Mouse (Mus musculus) heart, embryonic 14.5 days (tissue): ENCODE data around the gene Cd96. TPM values are rescaled to one million over a fixed set of nuclear protein-coding genes. Genes with fewer than 3 reads are reported as not detected.

Experiments used
- ATAC-seq: fragments of 200-750 bp; cut with Nextera tagmentation; 2 replicates; pipeline ENCODE4 v1.8.0; 2017; ENCODE audit warnings: low read depth, moderate TSS enrichment; ENCODE audit not compliant: insufficient number of reproducible peaks, insufficient read depth, low FRiP score
- H3K27ac ChIP-seq, 2 experiments: fragments of 200-500 bp in 1 of 2; fragments of 300-500 bp in 1 of 2; sonication (generic) in 1 of 2; replicated peaks in 1 of 2; 2 replicates each; pipeline ENCODE4 v1.5.1; 2012 to 2014; ENCODE audit warnings: low read depth in 2 of 2, low read length in 2 of 2, control low read depth in 1 of 2, mild to moderate bottlenecking in 1 of 2, mixed read lengths in 1 of 2; ENCODE audit not compliant: control insufficient read depth in 1 of 2, insufficient read depth in 1 of 2
- H3K27me3 ChIP-seq: fragments of 300-500 bp; sonication (generic); 2 replicates; pipeline ENCODE4 v1.6.1; 2014; ENCODE audit warnings: mild to moderate bottlenecking, low read length, control low read depth; ENCODE audit not compliant: control insufficient read depth, insufficient read depth
- H3K36me3 ChIP-seq: fragments of 300-500 bp; sonication (generic); 2 replicates; pipeline ENCODE4 v1.6.1; 2014; ENCODE audit warnings: mild to moderate bottlenecking, control low read depth, low read length, mixed read lengths; ENCODE audit not compliant: control insufficient read depth, insufficient read depth
- H3K4me1 ChIP-seq, 2 experiments: fragments of 200-500 bp in 1 of 2; fragments of 300-500 bp in 1 of 2; sonication (generic) in 1 of 2; 2 replicates each; pipeline ENCODE4 v1.6.1; 2012 to 2014; ENCODE audit warnings: low read length in 2 of 2, control low read depth in 1 of 2, mixed read lengths in 1 of 2; ENCODE audit not compliant: control insufficient read depth in 2 of 2, insufficient read depth in 2 of 2
- H3K4me2 ChIP-seq: fragments of 300-500 bp; sonication (generic); 2 replicates; pipeline ENCODE4 v1.6.1; 2014; ENCODE audit warnings: mild to moderate bottlenecking, low read length
- H3K4me3 ChIP-seq, 2 experiments: fragments of 200-500 bp in 1 of 2; fragments of 300-500 bp in 1 of 2; sonication (generic) in 1 of 2; 2 replicates each; pipeline ENCODE4 v1.5.1; 2012 to 2014; ENCODE audit warnings: low read length in 2 of 2, mild to moderate bottlenecking in 2 of 2, control low read depth in 1 of 2, low read depth in 1 of 2, moderate library complexity in 1 of 2; ENCODE audit not compliant: control insufficient read depth in 1 of 2, insufficient read depth in 1 of 2
- H3K9ac ChIP-seq: fragments of 300-500 bp; sonication (generic); 2 replicates; pipeline ENCODE4 v1.6.1; 2014; ENCODE audit warnings: mild to moderate bottlenecking, low read length
- H3K9me3 ChIP-seq: fragments of 300-500 bp; sonication (generic); 2 replicates; pipeline ENCODE4 v1.6.1; 2016; ENCODE audit warnings: low read length, control low read depth; ENCODE audit not compliant: control insufficient read depth
- WGBS: fragments of 180-500 bp; shearing (Covaris S2); extraction: QIAGEN DNeasy Blood & Tissue Kit; methylation state at CpG from one replicate; pipeline ENCODE4 v1.1.7; 2014; 5-methylcytosine and 5-hydroxymethylcytosine counted together
- polyA plus RNA-seq: library from polyadenylated mRNA; unstranded; fragments of >200 nt; fragmentation: Nextera tagmentation; extraction: Ambion mirVana; gene quantifications from 2 replicates; pipeline ENCODE4 v1.2.1, GENCODE M21; 2014

The Cd96 gene
- polyA plus RNA-seq, 1 experiment from 2014 or later = not detected

GRCm38 (mm10) chr16:46011696-46012095, 108.4 kb downstream of the Cd96 start:
- WGBS = 91% methylated on average over 1 of the region's 1 CpGs
- Histone ChIP-seq H3K9me3 (no peaks in the 10 kb centered on the region), H3K27ac (no peak overlapping the region), H3K9ac (no peak overlapping the region), H3K36me3 (no peaks in the 10 kb centered on the region), H3K27me3 (no peaks in the 10 kb centered on the region), H3K4me2 (no peak overlapping the region), H3K4me1 (peaks cover 3 to 4% of the 10 kb centered on the region in 2 experiments; a peak in 2 of 4 replicates), H3K4me3 (no peak overlapping the region)
- ATAC-seq = no peak

DNA sequence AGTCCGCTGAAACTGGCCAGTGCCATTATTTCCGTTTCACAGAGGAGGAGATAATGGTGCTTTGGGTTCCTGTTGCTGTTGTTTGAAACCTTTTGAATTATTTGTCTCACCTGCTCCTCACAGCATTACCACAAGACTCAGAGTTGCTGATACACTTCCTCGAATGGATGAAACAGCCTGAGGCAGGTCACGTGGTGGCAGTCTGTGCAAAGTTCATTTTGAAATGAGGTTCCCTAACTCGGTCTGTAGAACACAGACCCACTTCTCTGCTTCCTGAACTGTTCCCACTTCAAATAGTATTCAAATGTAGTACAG, 109.2 kb downstream of the Cd96 start:
- peak overlapping the region; percentile 42 to 66; a peak in 3 of 4 replicates for H3K27ac ChIP-seq
- H3K4me2 ChIP-seq = peak overlapping the region; percentile 97
- WGBS = 17% methylated on average over 5 of the region's 5 CpGs
- H3K4me1 ChIP-seq = peaks cover 3 to 4% of the 10 kb centered on the region in 2 experiments; a peak in 2 of 4 replicates
- no peaks in the 10 kb centered on the region for H3K36me3 ChIP-seq
- ATAC-seq = no peak
- H3K9me3 ChIP-seq = no peaks in the 10 kb centered on the region
- H3K4me3 ChIP-seq = peak overlapping the region; percentile 66 to 80
- peak overlapping the region; percentile 77 for H3K9ac ChIP-seq
- no peaks in the 10 kb centered on the region for H3K27me3 ChIP-seq

GRCm38 (mm10) chr16:46010153-46010905, 109.7 kb downstream of the Cd96 start, which contains the start of gene Plcxd2:
TSS of gene Plcxd2 (minus strand) at chr16:46010218.
- peak; percentile 100 for ATAC-seq
- Histone ChIP-seq H3K4me3 (peak within 1 kb of the TSS; percentile 66 to 80), H3K27ac (peak within 1 kb of the TSS; percentile 42 to 66), H3K27me3 (no peaks in the 10 kb centered on the region), H3K9me3 (no peaks in the 10 kb centered on the region), H3K4me2 (peak within 1 kb of the TSS; percentile 97), H3K9ac (peak within 1 kb of the TSS; percentile 77), H3K36me3 (no peaks in the 10 kb centered on the region), H3K4me1 (peaks cover 3 to 4% of the 10 kb centered on the region in 2 experiments; a peak in 2 of 4 replicates)
- WGBS = 0% methylated on average over 39 of the region's 39 CpGs

GRCm38 (mm10) chr16:46009717-46010116, 110.3 kb downstream of the Cd96 start:
- H3K36me3 ChIP-seq = no peaks in the 10 kb centered on the region
- no peaks in the 10 kb centered on the region for H3K27me3 ChIP-seq
- peak overlapping the region; percentile 97 for H3K4me2 ChIP-seq
- ATAC-seq = no peak
- H3K9ac ChIP-seq = peak overlapping the region; percentile 77
- H3K9me3 ChIP-seq = no peaks in the 10 kb centered on the region
- WGBS = 2% methylated on average over 13 of the region's 13 CpGs
- peaks cover 3 to 4% of the 10 kb centered on the region in 2 experiments; a peak in 2 of 4 replicates for H3K4me1 ChIP-seq
- H3K27ac ChIP-seq = no peak overlapping the region; a peak in 1 of 4 replicates
- H3K4me3 ChIP-seq = peak overlapping the region; percentile 66 to 80

DNA sequence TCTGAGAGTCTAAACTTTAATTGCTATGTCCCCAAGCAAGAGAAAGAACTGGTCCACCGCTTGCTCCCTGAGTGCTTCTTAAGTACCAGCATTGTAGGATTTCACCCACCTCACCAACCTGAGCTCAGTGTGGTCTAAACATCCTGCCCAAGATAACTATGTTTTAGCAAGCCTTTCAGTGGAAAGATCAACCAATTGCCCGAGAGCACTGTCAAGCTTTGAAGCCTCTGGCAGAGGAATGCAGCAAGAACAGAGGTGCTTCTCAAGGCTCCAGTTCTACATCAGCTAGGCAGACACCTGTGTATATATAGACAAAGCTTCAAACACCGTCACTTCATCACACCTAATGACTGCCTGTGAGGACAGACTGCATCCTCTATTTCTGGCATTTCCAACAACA, 111.3 kb downstream of the Cd96 start:
- ATAC-seq = no peak
- Histone ChIP-seq H3K36me3 (no peaks in the 10 kb centered on the region), H3K4me2 (no peak overlapping the region), H3K9me3 (no peaks in the 10 kb centered on the region), H3K27me3 (no peaks in the 10 kb centered on the region), H3K4me1 (peaks cover 3 to 4% of the 10 kb centered on the region in 2 experiments; a peak in 2 of 4 replicates), H3K9ac (no peak overlapping the region), H3K4me3 (no peak overlapping the region), H3K27ac (no peak overlapping the region)
- WGBS = 63% methylated on average over 3 of the region's 3 CpGs

- no peak overlapping the region for H3K4me3 ChIP-seq
- H3K27me3 ChIP-seq = no peaks in the 10 kb centered on the region
- no peak overlapping the region for H3K9ac ChIP-seq
- H3K9me3 ChIP-seq = no peaks in the 10 kb centered on the region
- no peak overlapping the region for H3K27ac ChIP-seq
- peaks cover 3 to 4% of the 10 kb centered on the region in 2 experiments; a peak in 2 of 4 replicates for H3K4me1 ChIP-seq
- no peak overlapping the region for H3K4me2 ChIP-seq
- ATAC-seq = no peak
- H3K36me3 ChIP-seq = no peaks in the 10 kb centered on the region
- WGBS = 82% methylated on average over 5 of the region's 5 CpGs
Measured at GRCm38 (mm10) chr16:46008036-46008605, 111.9 kb downstream of the Cd96 start.

- Histone ChIP-seq H3K27ac (no peak overlapping the region), H3K9ac (no peak overlapping the region), H3K4me1 (peaks cover 3 to 10% of the 10 kb centered on the region in 2 experiments; a peak in 3 of 4 replicates), H3K36me3 (no peaks in the 10 kb centered on the region), H3K4me2 (no peak overlapping the region), H3K4me3 (no peak overlapping the region), H3K9me3 (no peaks in the 10 kb centered on the region), H3K27me3 (no peaks in the 10 kb centered on the region)
- ATAC-seq = no peak
- 71% methylated on average over 10 of the region's 10 CpGs for WGBS
Measured at GRCm38 (mm10) chr16:46006261-46006660, 113.8 kb downstream of the Cd96 start.
